Mouse (Mus musculus): ENCODE data around the gene Drp2. TPM values are rescaled to one million over a fixed set of nuclear protein-coding genes. Genes with fewer than 3 reads are reported as not detected.

The Drp2 gene
- polyA plus RNA-seq, 1 experiment, result 8.0 TPM

GRCm38 (mm10) chrX:134409354-134409900, 5.1 kb downstream of the Drp2 start:
- no peak for TF ChIP-seq CEBPB (IDR thresholded peaks at IDR 0.05; ENCODE audit: insufficient read depth, poor library complexity, severe bottlenecking)
- peak in 1 of 3 experiments; percentile 42 for TF ChIP-seq MYOG (IDR thresholded peaks at IDR 0.05; ENCODE audit: control insufficient read depth in 1 of 3, insufficient read depth in 1 of 3, insufficient read length in 2 of 3, low read depth in 2 of 3)
- TF ChIP-seq REST (IDR thresholded peaks at IDR 0.05; ENCODE audit: insufficient read depth, insufficient read length), result no peak
- no peak for TF ChIP-seq POLR2AphosphoS2 (IDR thresholded peaks at IDR 0.05; ENCODE audit: insufficient read length, low read depth)
- TF ChIP-seq E2F4 (IDR thresholded peaks at IDR 0.05; ENCODE audit: insufficient read depth), result no peak
- no peak for TF ChIP-seq POLR2A (IDR thresholded peaks at IDR 0.05; ENCODE audit: insufficient read length, low read depth)
- TF ChIP-seq MYOD1 (IDR thresholded peaks at IDR 0.05; ENCODE audit: control insufficient read depth in 1 of 3, insufficient read length in 2 of 3, low read depth in 2 of 3), result peak; percentile 91 to 96 (median 94)
- H3K36me3 ChIP-seq (ENCODE audit: control insufficient read depth, insufficient read depth), result no peaks in the 10 kb centered on the region

GRCm38 (mm10) chrX:134412096-134412495, 7.7 kb downstream of the Drp2 start:
- H3K79me2 ChIP-seq (ENCODE audit: control insufficient read depth, insufficient read depth), result no peaks in the 10 kb centered on the region
- H3K36me3 ChIP-seq (ENCODE audit: control insufficient read depth, insufficient read depth), result no peaks in the 10 kb centered on the region
- no peak overlapping the region for H3K4me2 ChIP-seq (ENCODE audit: low read depth)
- no peaks in the 10 kb centered on the region for H3K27me3 ChIP-seq (ENCODE audit: control insufficient read depth, insufficient read depth, insufficient read length)
- no peak overlapping the region for H3K4me3 ChIP-seq
- no peak for TF ChIP-seq MAX (IDR thresholded peaks at IDR 0.05; ENCODE audit: low read depth)
- no peak for TF ChIP-seq MYOG (IDR thresholded peaks at IDR 0.05; ENCODE audit: control insufficient read depth in 1 of 3, insufficient read depth in 1 of 3, insufficient read length in 2 of 3, low read depth in 2 of 3)
- TF ChIP-seq USF1 (IDR thresholded peaks at IDR 0.05; ENCODE audit: low read depth), result no peak
- TF ChIP-seq REST (IDR thresholded peaks at IDR 0.05; ENCODE audit: insufficient read depth, insufficient read length), result no peak
- TF ChIP-seq POLR2AphosphoS2 (IDR thresholded peaks at IDR 0.05; ENCODE audit: insufficient read length, low read depth), result no peak
- no peak for TF ChIP-seq POLR2A (IDR thresholded peaks at IDR 0.05; ENCODE audit: insufficient read length, low read depth)
- no peak for TF ChIP-seq MYOD1 (IDR thresholded peaks at IDR 0.05; ENCODE audit: control insufficient read depth in 1 of 3, insufficient read length in 2 of 3, low read depth in 2 of 3)
- no peak for TF ChIP-seq CEBPB (IDR thresholded peaks at IDR 0.05; ENCODE audit: insufficient read depth, poor library complexity, severe bottlenecking)
- TF ChIP-seq TCF12 (IDR thresholded peaks at IDR 0.05; ENCODE audit: insufficient read depth, poor library complexity, severe bottlenecking), result no peak
- no peak for TF ChIP-seq SRF (IDR thresholded peaks at IDR 0.05; ENCODE audit: control insufficient read depth, insufficient read length, low read depth)
- no peak for TF ChIP-seq TCF3 (IDR thresholded peaks at IDR 0.05; ENCODE audit: insufficient read length, low read depth)
- no peak for TF ChIP-seq E2F4 (IDR thresholded peaks at IDR 0.05; ENCODE audit: insufficient read depth)
- no peak overlapping the region for H3ac ChIP-seq (ENCODE audit: control insufficient read depth, insufficient read length)

More at GRCm38 (mm10) chrX:134409354-134409900, 5.1 kb downstream of the Drp2 start:
- Histone ChIP-seq H3K79me2 (ENCODE audit: control insufficient read depth, insufficient read depth) (no peaks in the 10 kb centered on the region), H3K4me3 (no peak overlapping the region), H3K27me3 (ENCODE audit: control insufficient read depth, insufficient read depth, insufficient read length) (no peaks in the 10 kb centered on the region), H3K4me2 (ENCODE audit: low read depth) (peak overlapping the region; percentile 41), H3ac (ENCODE audit: control insufficient read depth, insufficient read length) (no peak overlapping the region)

GRCm38 (mm10) chrX:134420097-134420496, 15.7 kb downstream of the Drp2 start:
- no peak overlapping the region for H3K4me3 ChIP-seq

GRCm38 (mm10) chrX:134424263-134424662, 19.9 kb downstream of the Drp2 start:
- no peak overlapping the region for H3K4me3 ChIP-seq
- no peaks in the 10 kb centered on the region for H3K79me2 ChIP-seq (ENCODE audit: control insufficient read depth, insufficient read depth)
- no peak overlapping the region for H3K4me2 ChIP-seq (ENCODE audit: low read depth)
- TF ChIP-seq REST (IDR thresholded peaks at IDR 0.05; ENCODE audit: insufficient read depth, insufficient read length), result no peak
- no peak for TF ChIP-seq CEBPB (IDR thresholded peaks at IDR 0.05; ENCODE audit: insufficient read depth, poor library complexity, severe bottlenecking)
- no peak for TF ChIP-seq TCF12 (IDR thresholded peaks at IDR 0.05; ENCODE audit: insufficient read depth, poor library complexity, severe bottlenecking)
- no peak for TF ChIP-seq SRF (IDR thresholded peaks at IDR 0.05; ENCODE audit: control insufficient read depth, insufficient read length, low read depth)
- no peak for TF ChIP-seq E2F4 (IDR thresholded peaks at IDR 0.05; ENCODE audit: insufficient read depth)
- no peak for TF ChIP-seq POLR2A (IDR thresholded peaks at IDR 0.05; ENCODE audit: insufficient read length, low read depth)
- no peak for TF ChIP-seq MYOG (IDR thresholded peaks at IDR 0.05; ENCODE audit: control insufficient read depth in 1 of 3, insufficient read depth in 1 of 3, insufficient read length in 2 of 3, low read depth in 2 of 3)
- no peak for TF ChIP-seq MYOD1 (IDR thresholded peaks at IDR 0.05; ENCODE audit: control insufficient read depth in 1 of 3, insufficient read length in 2 of 3, low read depth in 2 of 3)
- TF ChIP-seq MAX (IDR thresholded peaks at IDR 0.05; ENCODE audit: low read depth), result no peak
- TF ChIP-seq TCF3 (IDR thresholded peaks at IDR 0.05; ENCODE audit: insufficient read length, low read depth), result no peak
- H3ac ChIP-seq (ENCODE audit: control insufficient read depth, insufficient read length), result no peak overlapping the region
- no peaks in the 10 kb centered on the region for H3K27me3 ChIP-seq (ENCODE audit: control insufficient read depth, insufficient read depth, insufficient read length)
- no peaks in the 10 kb centered on the region for H3K36me3 ChIP-seq (ENCODE audit: control insufficient read depth, insufficient read depth)

More at GRCm38 (mm10) chrX:134420097-134420496, 15.7 kb downstream of the Drp2 start:
- TF ChIP-seq POLR2A (IDR thresholded peaks at IDR 0.05; ENCODE audit: insufficient read length, low read depth), result no peak
- no peak for TF ChIP-seq E2F4 (IDR thresholded peaks at IDR 0.05; ENCODE audit: insufficient read depth)
- TF ChIP-seq REST (IDR thresholded peaks at IDR 0.05; ENCODE audit: insufficient read depth, insufficient read length), result no peak
- no peak for TF ChIP-seq SRF (IDR thresholded peaks at IDR 0.05; ENCODE audit: control insufficient read depth, insufficient read length, low read depth)
- TF ChIP-seq CEBPB (IDR thresholded peaks at IDR 0.05; ENCODE audit: insufficient read depth, poor library complexity, severe bottlenecking), result no peak
- no peak for TF ChIP-seq MAX (IDR thresholded peaks at IDR 0.05; ENCODE audit: low read depth)
- no peak for TF ChIP-seq MYOG (IDR thresholded peaks at IDR 0.05; ENCODE audit: control insufficient read depth in 1 of 3, insufficient read depth in 1 of 3, insufficient read length in 2 of 3, low read depth in 2 of 3)
- TF ChIP-seq USF1 (IDR thresholded peaks at IDR 0.05; ENCODE audit: low read depth), result no peak
- no peak for TF ChIP-seq TCF3 (IDR thresholded peaks at IDR 0.05; ENCODE audit: insufficient read length, low read depth)
- TF ChIP-seq TCF12 (IDR thresholded peaks at IDR 0.05; ENCODE audit: insufficient read depth, poor library complexity, severe bottlenecking), result no peak
- no peak for TF ChIP-seq POLR2AphosphoS2 (IDR thresholded peaks at IDR 0.05; ENCODE audit: insufficient read length, low read depth)
- no peak for TF ChIP-seq MYOD1 (IDR thresholded peaks at IDR 0.05; ENCODE audit: control insufficient read depth in 1 of 3, insufficient read length in 2 of 3, low read depth in 2 of 3)
- no peaks in the 10 kb centered on the region for H3K27me3 ChIP-seq (ENCODE audit: control insufficient read depth, insufficient read depth, insufficient read length)
- no peak overlapping the region for H3ac ChIP-seq (ENCODE audit: control insufficient read depth, insufficient read length)
- H3K79me2 ChIP-seq (ENCODE audit: control insufficient read depth, insufficient read depth), result no peaks in the 10 kb centered on the region
- H3K4me2 ChIP-seq (ENCODE audit: low read depth), result no peak overlapping the region
- no peaks in the 10 kb centered on the region for H3K36me3 ChIP-seq (ENCODE audit: control insufficient read depth, insufficient read depth)
